Mouse (Mus musculus) liver, embryonic 14.5 days (tissue): ENCODE measurements around the gene Tmem131l.

Experiments
- CTCF ChIP-seq: IDR thresholded peaks from 2 replicates; pipeline ENCODE4 v1.5.1; 2016; ENCODE audit warnings: antibody characterized with exemption, low read depth, control low read depth
- EP300 ChIP-seq: IDR thresholded peaks from 2 replicates; pipeline ENCODE4 v1.6.1; 2016; ENCODE audit warnings: antibody characterized with exemption, low read depth

DNA sequence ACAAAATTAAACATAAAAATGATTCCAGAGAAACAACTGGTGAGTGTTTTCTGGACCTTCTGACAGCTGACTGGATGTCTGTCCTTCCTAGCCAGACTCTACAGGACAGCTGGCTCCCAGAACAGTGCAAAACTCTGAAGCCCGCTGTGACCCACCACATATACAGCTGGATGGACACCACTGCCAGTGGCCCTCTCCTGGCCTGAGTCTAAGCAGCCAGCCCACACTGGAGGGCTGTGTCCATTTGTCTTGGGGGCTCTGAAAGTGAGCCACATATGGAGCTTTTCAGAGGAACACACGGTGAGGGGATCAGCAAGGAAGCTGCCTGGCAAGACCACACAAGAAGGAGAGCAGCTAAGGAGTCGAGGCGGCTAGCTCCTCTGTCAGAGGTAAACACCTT is 51.8 kb downstream of the Tmem131l start:
- no peak for TF ChIP-seq CTCF
- no peak for TF ChIP-seq EP300
